Mouse (Mus musculus) midbrain, embryonic 11.5 days (tissue): ENCODE measurements around the gene Psmd12. TPM values are rescaled to one million over a fixed set of nuclear protein-coding genes. Genes with fewer than 3 reads are reported as not detected.

Source experiments
- ATAC-seq: fragments of 200-750 bp; cut with Nextera tagmentation; 2 replicates; pipeline ENCODE4 v1.8.0; 2017; ENCODE audit warnings: moderate TSS enrichment, moderate library complexity; ENCODE audit not compliant: low FRiP score
- DNase-seq: peaks from one replicate; pipeline ENCODE4 v3.0.0; 2015; ENCODE audit warnings: low spot score; ENCODE audit errors: missing footprints
- H3K27ac ChIP-seq: fragments of 300-500 bp; sonication (generic); 2 replicates; pipeline ENCODE4 v1.5.1; 2014; ENCODE audit warnings: low read depth, low read length
- H3K27me3 ChIP-seq: fragments of 300-500 bp; sonication (generic); 2 replicates; pipeline ENCODE4 v1.6.1; 2014; ENCODE audit warnings: mild to moderate bottlenecking, low read length, moderate library complexity, mixed read lengths; ENCODE audit not compliant: control insufficient read depth, insufficient read depth
- H3K36me3 ChIP-seq: fragments of 300-500 bp; sonication (generic); 2 replicates; pipeline ENCODE4 v1.6.1; 2014; ENCODE audit warnings: mild to moderate bottlenecking, low read length, moderate library complexity, mixed read lengths; ENCODE audit not compliant: control insufficient read depth, insufficient read depth
- H3K4me1 ChIP-seq: fragments of 300-500 bp; sonication (generic); 2 replicates; pipeline ENCODE4 v1.6.1; 2014; ENCODE audit warnings: low read length; ENCODE audit not compliant: control insufficient read depth, insufficient read depth
- H3K4me2 ChIP-seq: fragments of 300-500 bp; sonication (generic); 2 replicates; pipeline ENCODE4 v1.6.1; 2014; ENCODE audit warnings: mild to moderate bottlenecking, moderate library complexity
- H3K4me3 ChIP-seq: fragments of 300-500 bp; sonication (generic); 2 replicates; pipeline ENCODE4 v1.5.1; 2014; ENCODE audit warnings: low read depth, low read length
- H3K9ac ChIP-seq: fragments of 300-500 bp; sonication (generic); 2 replicates; pipeline ENCODE4 v1.6.1; 2014; ENCODE audit warnings: low read length
- H3K9me3 ChIP-seq: fragments of 300-500 bp; sonication (generic); 2 replicates; pipeline ENCODE4 v1.6.1; 2016; ENCODE audit warnings: low read length; ENCODE audit not compliant: control insufficient read depth
- WGBS: fragments of 180-500 bp; shearing (Covaris S2); extraction: QIAGEN DNeasy Blood & Tissue Kit; methylation state at CpG from one replicate; pipeline ENCODE4 v1.1.7; 2014; 5-methylcytosine and 5-hydroxymethylcytosine counted together
- polyA plus RNA-seq: library from polyadenylated mRNA; unstranded; fragments of >200 nt; fragmentation: Nextera tagmentation; extraction: Ambion mirVana; gene quantifications from 2 replicates; pipeline ENCODE4 v1.2.1, GENCODE M21; 2014

The Psmd12 gene
- 232 and 254 TPM in 2 replicates for polyA plus RNA-seq

GRCm38 (mm10) chr11:107479053-107479861 is at the start of gene Psmd12:
Gene Psmd12 (plus strand): TSS chr11:107479484.
- peak within 1 kb of the TSS; percentile 93 for H3K4me2 ChIP-seq
- no peaks in the 10 kb centered on the region for H3K9me3 ChIP-seq
- H3K27me3 ChIP-seq: no peaks in the 10 kb centered on the region
- H3K27ac ChIP-seq: no peak within 1 kb of the TSS; the same call in 1 of the 2 replicates
- no peaks in the 10 kb centered on the region for H3K36me3 ChIP-seq
- WGBS: under 1% methylated on average over 49 of the region's 51 CpGs
- ATAC-seq: peak; percentile 97
- H3K4me1 ChIP-seq: peaks cover 17% of the 10 kb centered on the region
- peak within 1 kb of the TSS; percentile 80 for H3K4me3 ChIP-seq
- peak; percentile 100 for DNase-seq
- peak within 1 kb of the TSS; percentile 77 for H3K9ac ChIP-seq

GRCm38 (mm10) chr11:107431197-107431965 is 47.9 kb upstream of the Psmd12 start:
- H3K27ac ChIP-seq: no peak overlapping the region
- H3K9ac ChIP-seq: no peak overlapping the region
- H3K4me2 ChIP-seq: no peak overlapping the region
- H3K9me3 ChIP-seq: no peaks in the 10 kb centered on the region
- 85% methylated on average over 7 of the region's 7 CpGs for WGBS
- DNase-seq: no peak
- peaks cover 3% of the 10 kb centered on the region; the same call in 1 of the 2 replicates for H3K4me1 ChIP-seq
- no peak for ATAC-seq
- no peaks in the 10 kb centered on the region for H3K27me3 ChIP-seq
- no peak overlapping the region for H3K4me3 ChIP-seq
- no peaks in the 10 kb centered on the region for H3K36me3 ChIP-seq

GRCm38 (mm10) chr11:107435776-107436449 is 43.4 kb upstream of the Psmd12 start:
- peaks cover 3% of the 10 kb centered on the region; the same call in 1 of the 2 replicates for H3K4me1 ChIP-seq
- H3K4me3 ChIP-seq: no peak overlapping the region
- DNase-seq (no peak), ATAC-seq (no peak)
- WGBS: 96% methylated on average over 6 of the region's 6 CpGs
- H3K4me2 ChIP-seq: no peak overlapping the region
- no peaks in the 10 kb centered on the region for H3K36me3 ChIP-seq
- no peaks in the 10 kb centered on the region for H3K9me3 ChIP-seq
- H3K27ac ChIP-seq: no peak overlapping the region
- H3K27me3 ChIP-seq: no peaks in the 10 kb centered on the region
- no peak overlapping the region for H3K9ac ChIP-seq

DNA sequence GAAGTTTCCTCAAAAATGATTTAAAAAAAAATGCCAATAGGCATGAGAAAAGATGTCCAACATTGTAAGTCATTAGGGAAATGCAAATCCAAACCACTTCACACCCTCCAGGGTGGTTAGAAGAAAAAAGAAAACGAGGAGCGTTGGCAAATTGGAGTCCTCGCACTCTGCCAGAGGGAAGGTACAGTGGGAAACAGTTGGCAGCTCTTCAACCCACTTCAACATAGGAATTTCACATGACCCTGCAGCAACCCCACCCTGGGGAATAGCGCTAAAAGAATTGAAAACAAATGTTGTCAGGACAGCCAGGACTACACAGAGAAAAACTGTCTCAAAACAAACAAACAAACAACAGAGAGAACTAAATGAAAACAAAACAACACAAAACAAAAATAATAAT is 41.6 kb upstream of the Psmd12 start:
- Histone ChIP-seq H3K4me1 (peaks cover 3% of the 10 kb centered on the region; the same call in 1 of the 2 replicates), H3K9ac (no peak overlapping the region), H3K9me3 (no peaks in the 10 kb centered on the region), H3K36me3 (no peaks in the 10 kb centered on the region), H3K27me3 (no peaks in the 10 kb centered on the region), H3K27ac (no peak overlapping the region), H3K4me2 (no peak overlapping the region), H3K4me3 (no peak overlapping the region)
- ATAC-seq (no peak), DNase-seq (no peak)
- WGBS: 84% methylated on average over 4 of the region's 4 CpGs

- Histone ChIP-seq H3K4me2 (no peak overlapping the region), H3K27me3 (no peaks in the 10 kb centered on the region), H3K9ac (no peak overlapping the region), H3K36me3 (no peaks in the 10 kb centered on the region), H3K4me3 (no peak overlapping the region), H3K9me3 (no peaks in the 10 kb centered on the region), H3K27ac (no peak overlapping the region), H3K4me1 (peaks cover 2% of the 10 kb centered on the region; the same call in 1 of the 2 replicates)
- 82% methylated on average over 3 of the region's 3 CpGs for WGBS
- DNase-seq (no peak), ATAC-seq (no peak)
These were observed 41.1 kb upstream of the Psmd12 start for GRCm38 (mm10) chr11:107438140-107438539.

GRCm38 (mm10) chr11:107441050-107441449 is 38.2 kb upstream of the Psmd12 start:
- no peaks in the 10 kb centered on the region for H3K9me3 ChIP-seq
- 54% methylated on average over 3 of the region's 3 CpGs for WGBS
- no peak for DNase-seq
- H3K36me3 ChIP-seq: no peaks in the 10 kb centered on the region
- no peaks in the 10 kb centered on the region for H3K4me1 ChIP-seq
- ATAC-seq: no peak
- H3K27ac ChIP-seq: no peak overlapping the region
- H3K4me2 ChIP-seq: no peak overlapping the region
- H3K27me3 ChIP-seq: no peaks in the 10 kb centered on the region
- no peak overlapping the region for H3K9ac ChIP-seq
- H3K4me3 ChIP-seq: no peak overlapping the region

- DNase-seq (no peak), ATAC-seq (no peak)
- Histone ChIP-seq H3K4me1 (no peaks in the 10 kb centered on the region), H3K36me3 (no peaks in the 10 kb centered on the region), H3K27me3 (no peaks in the 10 kb centered on the region), H3K4me3 (no peak overlapping the region), H3K27ac (no peak overlapping the region), H3K9me3 (no peaks in the 10 kb centered on the region), H3K4me2 (no peak overlapping the region), H3K9ac (no peak overlapping the region)
- 85% methylated on average over 12 of the region's 12 CpGs for WGBS
These were observed 35.9 kb upstream of the Psmd12 start for GRCm38 (mm10) chr11:107443121-107444095.

GRCm38 (mm10) chr11:107445683-107446082 is 33.6 kb upstream of the Psmd12 start:
- no peaks in the 10 kb centered on the region for H3K4me1 ChIP-seq
- 92% methylated on average over 3 of the region's 3 CpGs for WGBS

More at GRCm38 (mm10) chr11:107445683-107446082, 33.6 kb upstream of the Psmd12 start:
- Histone ChIP-seq H3K27ac (no peak overlapping the region), H3K9me3 (no peaks in the 10 kb centered on the region), H3K27me3 (no peaks in the 10 kb centered on the region), H3K4me3 (no peak overlapping the region), H3K9ac (no peak overlapping the region), H3K36me3 (no peaks in the 10 kb centered on the region), H3K4me2 (no peak overlapping the region)
- ATAC-seq: no peak
- no peak for DNase-seq
